Mouse (Mus musculus) naive thymus-derived CD4-positive, alpha-beta T cell, adult 2 months (primary cell): ENCODE results near the gene Fdps.
"Not testable (repeated sequence)": the region's sequence is repeated elsewhere in the genome, so short reads cannot be mapped to it uniquely, and the experiment has no call there.

Source experiments
- DNase-seq: peaks from one replicate; pipeline ENCODE4 v3.0.0-alpha.2; 2011; ENCODE audit warnings: low read depth

Fdps gene

DNA sequence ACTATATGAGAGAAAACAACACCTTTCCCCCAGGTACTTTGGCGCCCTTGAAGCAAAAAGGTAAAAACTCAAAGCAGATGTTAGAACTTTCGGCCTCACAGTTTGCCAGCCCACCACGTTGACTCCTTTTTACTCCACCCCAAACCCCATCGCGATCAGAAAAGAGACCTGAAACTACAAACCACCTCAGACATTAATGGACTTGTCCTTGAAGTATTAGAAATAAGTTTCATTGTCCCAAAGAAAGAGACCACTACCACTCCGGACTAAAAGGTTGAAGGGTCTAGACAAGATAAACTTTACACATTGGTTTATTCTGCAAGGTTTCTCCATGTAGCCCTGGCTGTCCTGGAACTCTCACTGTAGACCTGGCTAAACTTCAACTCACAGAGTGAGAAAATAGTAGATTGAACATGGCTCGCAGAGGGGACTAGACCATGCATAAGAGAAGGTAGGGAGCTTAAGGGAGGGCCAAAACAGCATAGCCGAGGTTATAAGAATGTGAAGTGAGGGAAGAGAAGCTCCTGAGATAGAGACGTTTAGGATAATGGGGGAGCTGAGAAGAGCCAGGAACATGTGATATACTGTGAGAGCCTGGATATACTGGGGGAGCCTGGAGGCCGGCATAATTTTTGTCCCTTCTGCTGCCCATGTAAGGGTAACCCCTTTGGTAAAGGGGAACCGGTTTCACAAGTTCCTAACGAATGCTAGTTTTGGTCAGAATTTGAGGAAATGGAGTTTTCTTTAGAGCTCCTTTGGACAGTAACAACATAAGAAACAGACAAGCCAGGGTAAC, 934 bp upstream of the Fdps start:
- no peak for DNase-seq

- DNase-seq: no peak
Measured at GRCm38 (mm10) chr3:89101459-89101811, 324 bp downstream of the Fdps start.

GRCm38 (mm10) chr3:89100811-89101210, 948 bp downstream of the Fdps start, which contains the start of gene Gm43738:
Gm43738 (minus strand) TSS chr3:89101099.
- DNase-seq: no peak

DNA sequence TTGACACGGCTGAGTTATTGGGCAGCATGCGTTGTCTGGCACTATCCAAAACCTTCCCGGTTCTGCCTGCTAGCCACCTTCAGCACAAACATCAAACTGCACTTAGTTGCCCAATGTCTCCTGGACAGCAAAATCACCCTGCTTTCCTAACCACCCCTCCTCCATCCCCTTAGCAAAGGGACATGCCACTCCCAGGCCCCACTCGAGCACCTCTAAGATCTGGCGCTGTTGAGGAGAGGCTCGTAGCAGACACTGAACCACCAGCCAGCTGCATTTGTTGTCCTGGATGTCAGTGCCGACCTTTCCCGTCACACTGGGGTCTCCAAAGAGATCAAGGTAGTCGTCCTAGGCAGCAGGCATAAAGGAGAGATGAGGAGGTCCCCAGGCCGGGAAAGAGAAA, 7.7 kb downstream of the Fdps start:
- DNase-seq: no peak

GRCm38 (mm10) chr3:89093175-89093574, 8.6 kb downstream of the Fdps start, which contains the start of gene Rusc1:
Rusc1 (minus strand) TSS chr3:89093311.
- DNase-seq: peak; percentile 71

GRCm38 (mm10) chr3:89092509-89093090, 9.2 kb downstream of the Fdps start:
- no peak for DNase-seq

GRCm38 (mm10) chr3:89091811-89092508, 9.8 kb downstream of the Fdps start:
- peak; percentile 28 for DNase-seq

- peak; percentile 82 for DNase-seq
Measured at GRCm38 (mm10) chr3:89090694-89091655, 10.8 kb downstream of the Fdps start.

DNA sequence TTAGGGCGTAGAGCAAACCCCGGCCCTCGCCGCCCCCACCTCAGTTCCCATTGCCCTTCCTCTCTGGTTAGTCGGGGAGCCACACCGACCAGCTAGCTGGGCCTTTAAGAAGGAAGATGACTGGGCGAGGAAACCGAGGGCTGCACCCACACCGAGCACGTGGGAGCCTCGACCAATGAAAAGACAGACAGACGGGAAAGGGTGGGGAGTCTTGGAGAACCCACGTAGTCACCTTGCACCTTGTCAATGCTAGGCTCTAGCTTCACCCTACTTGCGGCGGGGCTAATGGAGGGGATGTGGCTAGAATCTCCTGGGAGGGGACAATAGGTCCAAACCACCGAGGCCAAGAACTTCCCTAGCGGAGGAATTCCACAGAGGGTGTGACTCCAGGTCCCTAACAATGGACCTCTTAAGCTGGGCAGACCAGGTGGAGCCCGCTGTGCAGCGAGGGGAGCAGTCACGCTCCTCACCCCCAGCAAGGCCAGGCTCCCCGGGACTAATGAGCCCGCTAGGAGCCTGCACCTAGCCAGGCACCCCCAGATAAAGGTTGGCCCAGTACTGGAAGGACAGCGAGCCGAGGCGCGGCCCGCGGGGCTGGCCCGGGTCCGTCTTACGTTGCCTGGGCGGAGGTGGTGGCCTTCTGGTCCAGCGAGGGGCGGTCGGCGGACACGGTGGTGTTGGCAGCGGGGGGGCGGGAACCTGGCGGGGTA, 11.7 kb downstream of the Fdps start:
- peak; percentile 91 for DNase-seq

DNA sequence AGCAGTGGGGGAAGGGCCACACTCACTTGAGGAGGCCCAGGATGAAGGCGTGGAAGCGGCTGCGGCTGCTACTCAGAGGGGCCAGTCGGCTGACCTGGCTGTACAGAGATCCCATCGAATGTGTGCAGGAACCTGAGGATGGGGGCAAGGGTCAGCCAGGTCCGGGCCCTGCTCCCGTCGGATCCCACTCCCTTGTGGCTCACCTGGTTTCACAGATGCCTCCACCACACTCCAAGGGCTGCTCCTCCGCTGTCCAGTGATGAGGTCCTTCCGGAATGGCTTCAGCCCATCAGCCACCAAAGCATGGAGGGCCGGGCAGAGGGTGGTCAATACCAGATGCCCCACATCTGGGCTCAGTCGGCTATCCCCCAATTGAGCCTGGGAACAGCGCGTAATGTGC, 12.8 kb downstream of the Fdps start:
- DNase-seq: no peak

GRCm38 (mm10) chr3:89087338-89088110, 14.2 kb downstream of the Fdps start:
- DNase-seq: peak; percentile 92

DNA sequence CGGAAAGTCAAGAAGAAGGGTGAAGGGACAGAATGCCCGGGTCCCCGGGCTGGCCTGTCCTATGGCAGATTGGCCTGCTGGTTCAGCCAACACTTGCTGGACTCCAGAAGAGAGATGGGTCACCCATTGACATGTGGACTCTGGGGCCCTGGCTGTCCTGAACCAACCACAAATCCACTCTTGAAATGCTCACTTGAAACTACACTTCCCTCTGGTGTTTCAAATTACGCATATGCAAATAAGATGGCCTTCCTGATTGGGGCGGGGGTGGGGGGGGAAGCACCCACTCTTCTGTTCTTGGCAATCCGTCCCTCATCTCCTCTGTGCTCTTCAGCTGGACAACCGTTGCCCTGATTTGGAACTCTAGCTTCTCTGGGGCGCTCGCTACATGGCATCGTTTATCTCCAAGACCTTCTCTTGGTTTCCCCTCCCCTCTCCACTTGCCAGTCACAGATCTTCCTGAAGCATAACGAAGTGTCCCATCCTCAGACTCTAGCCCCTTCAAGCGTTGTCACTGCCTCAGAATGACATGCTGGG, 17.0 kb downstream of the Fdps start:
- no peak for DNase-seq

DNA sequence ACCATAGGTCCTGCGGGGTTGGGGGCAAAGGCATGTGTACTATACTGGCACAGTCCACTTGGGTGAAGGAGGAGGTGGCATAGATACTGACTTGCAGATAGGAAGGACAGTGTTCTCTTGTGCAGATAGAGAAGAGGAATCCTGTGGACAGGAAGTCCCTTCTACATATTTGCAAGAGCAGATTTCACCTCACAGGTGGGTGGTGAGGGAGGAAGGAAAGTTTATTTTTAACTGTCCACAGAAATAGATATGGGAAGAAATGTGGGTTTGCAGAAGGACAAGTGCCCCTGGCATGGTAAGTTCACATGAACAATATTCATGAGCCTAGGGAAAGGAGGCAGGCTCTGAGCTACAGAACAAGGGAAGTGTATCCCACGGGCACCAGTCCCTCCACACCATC, 17.6 kb downstream of the Fdps start:
- DNase-seq: no peak

DNA sequence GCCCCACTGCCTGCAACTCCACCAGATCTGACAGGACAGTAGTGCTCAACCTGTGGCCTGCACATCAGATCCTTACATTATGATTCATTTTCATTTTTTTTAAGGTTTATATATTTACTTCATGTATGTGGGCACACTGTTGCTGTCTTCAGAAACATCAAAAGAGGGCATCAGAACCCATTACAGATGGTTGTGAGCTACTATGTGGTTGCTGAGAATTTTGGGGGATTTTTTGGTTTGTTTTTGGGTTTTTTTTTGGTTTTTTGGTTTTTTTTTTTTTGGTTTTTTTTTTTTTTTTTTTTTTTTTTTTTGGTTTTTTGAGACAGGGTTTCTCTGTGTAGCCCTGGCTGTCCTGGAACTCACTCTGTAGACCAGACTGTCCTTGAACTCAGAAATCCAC, 19.5 kb downstream of the Fdps start:
- DNase-seq: not testable (repeated sequence)

DNA sequence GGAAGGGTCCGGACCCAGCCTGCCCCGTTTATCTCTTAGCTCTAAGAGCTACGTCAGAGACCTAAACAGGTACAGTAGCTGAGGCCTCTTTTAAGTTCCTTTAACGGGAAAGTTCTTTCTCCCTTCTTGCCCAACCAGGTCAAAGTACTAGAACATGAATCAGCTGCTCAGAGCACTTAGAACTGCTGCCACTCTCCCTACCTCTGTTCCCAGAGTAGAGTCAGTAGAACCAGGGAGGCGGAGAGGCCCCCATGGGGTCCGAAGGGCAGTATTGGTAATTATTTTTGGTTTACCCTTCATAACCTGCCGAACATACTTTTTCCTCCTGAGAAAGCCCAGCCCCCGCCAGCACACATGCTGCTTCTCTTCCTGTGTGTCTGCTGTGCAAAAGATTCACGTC, 24.4 kb downstream of the Fdps start:
- DNase-seq: no peak

DNA sequence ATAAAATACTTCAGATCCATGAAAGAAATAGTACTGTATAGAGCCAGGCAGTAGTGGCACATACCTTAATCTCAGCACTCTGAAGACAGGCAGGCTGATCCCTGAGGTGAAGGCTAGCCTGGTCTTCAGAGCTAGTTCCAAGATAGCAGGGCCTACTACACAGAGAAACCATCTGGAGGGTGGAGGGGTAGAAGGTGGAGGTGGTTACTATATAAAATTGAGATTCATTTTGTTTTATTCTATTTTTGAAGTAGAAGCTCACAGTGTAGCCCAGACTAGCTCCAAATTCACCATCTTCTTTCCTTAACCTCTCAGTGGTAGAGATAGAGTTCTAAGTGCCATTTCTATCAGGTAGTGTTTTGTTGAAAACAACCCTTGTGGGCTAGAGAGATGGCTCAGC, 34.5 kb downstream of the Fdps start:
- no peak for DNase-seq

GRCm38 (mm10) chr3:89061696-89062095, 40.1 kb downstream of the Fdps start:
- DNase-seq: no peak

GRCm38 (mm10) chr3:89058783-89059182, 43.0 kb downstream of the Fdps start:
- DNase-seq: peak; percentile 57

- DNase-seq: no peak
Measured at GRCm38 (mm10) chr3:89058361-89058760, 43.4 kb downstream of the Fdps start.
